In genomic region chr9:119265373-119266120, GRCm38 (mm10) we compare ENCODE assay signal across 18 mouse cellular contexts. TPM values are rescaled to one million over a fixed set of nuclear protein-coding genes. Genes with fewer than 3 reads are reported as not detected.
DNase-seq lines count a peak whose midpoint lies in the region; TF ChIP-seq lines count a peak whose summit lies in the region.
"Not testable (repeated sequence)": the region's sequence is repeated elsewhere in the genome, so short reads cannot be mapped to it uniquely, and the experiment has no call there.
"Had no signal": no experiment of that assay in that cellular context is flagged by ENCODE, and none has a peak within 500 bp of the region (broad histone marks: within the 10 kb centered on the region; RNA-seq: fewer than 3 reads in every experiment).

No protein-coding gene starts in this region.

- TF ChIP-seq POLR2A in myocyte (IDR thresholded peaks at IDR 0.05; ENCODE audit: insufficient read length, low read depth), result not testable (repeated sequence)

- H3K36me3 ChIP-seq in myocyte (ENCODE audit: control insufficient read depth, insufficient read depth), result peaks cover 30% of the 10 kb centered on the region

- DNase-seq in 3134 (ENCODE audit: extremely low read depth, insufficient read length, low spot score), result peak; percentile 24
- DNase-seq in CD4-positive helper T cell, adult 2 months (ENCODE audit: low read depth, low spot score), result peak; percentile 55
- peak; percentile 66 for DNase-seq in NIH3T3 (ENCODE audit: low read depth)
- DNase-seq in fibroblast of lung, adult 2 months (ENCODE audit: low read depth), result peak; percentile 4
- peak; percentile 79 for DNase-seq in heart, adult 11 months
- peak; percentile 25 for DNase-seq in lung, postnatal 25 days (ENCODE audit: low spot score)

- H3K27me3 ChIP-seq in myocyte (ENCODE audit: control insufficient read depth, insufficient read depth, insufficient read length), result not testable (repeated sequence)

- H3K4me3 ChIP-seq in brown adipose tissue, adult 24 weeks (ENCODE audit: insufficient read depth, low read depth, low read length); myocyte: not testable (repeated sequence)

- H3ac ChIP-seq in myocyte (ENCODE audit: control insufficient read depth, insufficient read length), result not testable (repeated sequence)

- peak overlapping the region; percentile 31 for H3K4me2 ChIP-seq in myocyte (ENCODE audit: low read depth)

- H3K27ac ChIP-seq in brown adipose tissue, adult 24 weeks (replicated peaks; ENCODE audit: low read depth, low read length), result peak overlapping the region; percentile 23

- H3K4me1 ChIP-seq in brown adipose tissue, adult 24 weeks (ENCODE audit: control insufficient read depth, insufficient read depth, insufficient read length, low read length), result not testable (repeated sequence)

- not testable (repeated sequence) for H3K79me2 ChIP-seq in myocyte (ENCODE audit: control insufficient read depth, insufficient read depth)

RNA-seq across cellular contexts. Expression of gene Slc22a13, which starts 56.6 kb away (rescaled TPM):
- polyA plus RNA-seq in brown adipose tissue, adult 24 weeks (2012; ENCODE audit: insufficient read depth, insufficient read length, missing spikeins), result not detected in 2 replicates
- not detected for polyA plus RNA-seq in myocyte (2012; fragmentation: generic; extraction: Trizol)
- polyA plus RNA-seq: embryonic facial prominence, embryonic 12.5 days; forebrain, embryonic 10.5 days; forebrain, embryonic 14.5 days; G1E; heart, embryonic 13.5 days; heart, postnatal 0 days; hindbrain, embryonic 11.5 days; hindbrain, embryonic 15.5 days; inflammation-experienced regulatory T-cells, adult 6 months; intestine, postnatal 0 days had no signal

RNA-seq across cellular contexts. Expression of gene Oxsr1, which starts 56.7 kb away (rescaled TPM):
- polyA plus RNA-seq in brown adipose tissue, adult 24 weeks (2012; ENCODE audit: insufficient read depth, insufficient read length, missing spikeins), result 18.3 and 19.4 TPM in 2 replicates
- polyA plus RNA-seq in myocyte (2012; fragmentation: generic; extraction: Trizol), result 13.5 TPM

Comparison
In these comparisons a context has a peak if more than half of its experiments do, and no peak if none do; other contexts are left out.
1. DNase-seq: peak in every context shown above with its lines; median percentile 79 in heart, adult 11 months; 66 in NIH3T3; 55 in CD4-positive helper T cell, adult 2 months; 25 in lung, postnatal 25 days; 24 in 3134; 4 in fibroblast of lung, adult 2 months.